ENCODE assay signal across 20 mouse cellular contexts in the genomic region with DNA sequence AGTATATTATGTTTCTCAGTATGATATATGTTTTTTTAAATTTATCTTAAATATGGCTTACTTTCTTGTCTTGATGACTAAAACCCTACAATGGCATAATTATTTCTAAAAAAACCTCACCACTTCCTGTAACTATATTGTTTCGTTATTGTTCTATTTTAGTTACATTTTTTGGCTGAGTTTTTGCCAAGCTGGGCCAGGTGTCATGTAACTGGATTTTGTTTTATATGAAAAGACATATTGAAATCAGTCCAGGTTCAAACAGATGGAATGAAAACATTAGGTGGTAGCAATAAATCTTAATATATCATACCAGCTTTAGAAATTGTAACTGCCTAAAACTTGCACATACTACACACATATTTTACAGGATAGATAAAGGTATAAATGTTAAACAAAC.
DNase-seq lines count a peak whose midpoint lies in the region; ATAC-seq and TF ChIP-seq lines count a peak whose summit lies in the region.
"Had no signal": no experiment of that assay in that cellular context is flagged by ENCODE, and none has a peak within 500 bp of the region (broad histone marks: within the 10 kb centered on the region; RNA-seq: fewer than 3 reads in every experiment).

No protein-coding gene starts in this region.

- no peaks in the 10 kb centered on the region for H3K27me3 ChIP-seq in hindbrain, postnatal 0 days (ENCODE audit: insufficient read depth, low read length)
- no peaks in the 10 kb centered on the region for H3K27me3 ChIP-seq in hindbrain, embryonic 16.5 days (replicated peaks; ENCODE audit: control insufficient read depth, insufficient read depth, low read length)
- H3K27me3 ChIP-seq: heart, embryonic 12.5 days had no signal

- ATAC-seq in hindbrain, postnatal 0 days, result no peak
- ATAC-seq in hindbrain, embryonic 16.5 days, result no peak
- ATAC-seq in erythroblast, adult 5-6 weeks (replicated peaks; ENCODE audit: low FRiP score, poor library complexity, severe bottlenecking), result no peak
- ATAC-seq: inflammation-experienced regulatory T-cells, adult 6 months; intestine, postnatal 0 days had no signal

- H3K9ac ChIP-seq in hindbrain, postnatal 0 days (replicated peaks; ENCODE audit: low read length), result no peak overlapping the region
- H3K9ac ChIP-seq in hindbrain, embryonic 16.5 days (ENCODE audit: low read depth, low read length), result no peak overlapping the region
- H3K9ac ChIP-seq: heart, embryonic 12.5 days; hindbrain, embryonic 14.5 days had no signal

- H3K4me1 ChIP-seq in hindbrain, postnatal 0 days (ENCODE audit: insufficient read depth, low read length), result no peaks in the 10 kb centered on the region
- no peaks in the 10 kb centered on the region for H3K4me1 ChIP-seq in hindbrain, embryonic 16.5 days (ENCODE audit: control insufficient read depth, insufficient read depth, low read depth, low read length)
- H3K4me1 ChIP-seq: embryonic facial prominence, embryonic 10.5 days; heart, embryonic 12.5 days had no signal

- WGBS in hindbrain, postnatal 0 days, result 60% methylated on average over 1 of the region's 1 CpGs
- 73% methylated on average over 1 of the region's 1 CpGs for WGBS in hindbrain, embryonic 16.5 days

- H3K9me3 ChIP-seq in hindbrain, postnatal 0 days (ENCODE audit: low read length), result no peaks in the 10 kb centered on the region
- H3K9me3 ChIP-seq in hindbrain, embryonic 16.5 days (ENCODE audit: control insufficient read depth, low read length), result no peaks in the 10 kb centered on the region
- H3K9me3 ChIP-seq: embryonic facial prominence, embryonic 10.5 days; forebrain, embryonic 10.5 days; heart, embryonic 12.5 days; hindbrain, embryonic 10.5 days had no signal

- no peaks in the 10 kb centered on the region for H3K36me3 ChIP-seq in hindbrain, postnatal 0 days (ENCODE audit: insufficient read depth, low read length)
- H3K36me3 ChIP-seq in hindbrain, embryonic 16.5 days (ENCODE audit: control insufficient read depth, insufficient read depth, low read length), result no peaks in the 10 kb centered on the region
- H3K36me3 ChIP-seq: embryonic facial prominence, embryonic 10.5 days; forebrain, embryonic 10.5 days; heart, embryonic 12.5 days; hindbrain, embryonic 10.5 days had no signal

- TF ChIP-seq CTCF in hindbrain, postnatal 0 days (IDR thresholded peaks at IDR 0.05; ENCODE audit: low read depth), result no peak

- no peak overlapping the region for H3K4me2 ChIP-seq in hindbrain, postnatal 0 days (ENCODE audit: low read depth, low read length)
- H3K4me2 ChIP-seq in hindbrain, embryonic 16.5 days (ENCODE audit: low read length), result no peak overlapping the region
- H3K4me2 ChIP-seq: heart, embryonic 12.5 days; hindbrain, embryonic 14.5 days had no signal

- H3K27ac ChIP-seq in hindbrain, postnatal 0 days, result no peak overlapping the region
- H3K27ac ChIP-seq in hindbrain, embryonic 16.5 days (ENCODE audit: low read depth, low read length), result no peak overlapping the region
- H3K27ac ChIP-seq: embryonic facial prominence, embryonic 10.5 days; forebrain, embryonic 10.5 days; gastrocnemius, adult 2 months; hindbrain, embryonic 10.5 days; hindbrain, embryonic 14.5 days had no signal

- no peak overlapping the region for H3K4me3 ChIP-seq in hindbrain, postnatal 0 days (ENCODE audit: low read length)
- H3K4me3 ChIP-seq in hindbrain, embryonic 16.5 days (ENCODE audit: low read length), result no peak overlapping the region
- H3K4me3 ChIP-seq: embryonic facial prominence, embryonic 10.5 days; erythroblast, embryonic 14.5 days; forebrain, embryonic 10.5 days; gastrocnemius, adult 2 months; heart, embryonic 12.5 days; hindbrain, embryonic 10.5 days had no signal

- peak; percentile 27 for DNase-seq in hindbrain, postnatal 0 days (ENCODE audit: low spot score)
- DNase-seq in cerebellum, adult 11-12 months, result peak; percentile 69
- DNase-seq in cerebellum, adult 9-10 months, result peak; percentile 96
- peak; percentile 60 to 76 for DNase-seq in cerebellum, postnatal 25 days
- no peak for DNase-seq in adipocyte (ENCODE audit: low spot score)
- DNase-seq in T-cell, adult 2 months (ENCODE audit: low spot score), result no peak
- DNase-seq: adrenal gland, postnatal 10 days; gastrocnemius, adult 2 months; gastrocnemius, postnatal 25 days; kidney, adult 8-10 months had no signal

Comparison
In these comparisons a context has a peak if more than half of its experiments do, and no peak if none do; other contexts are left out.
1. DNase-seq: peak in hindbrain, postnatal 0 days (single experiment), cerebellum, adult 11-12 months (single experiment), cerebellum, adult 9-10 months (single experiment) and cerebellum, postnatal 25 days (2 of 2); none in adipocyte (single experiment) and T-cell, adult 2 months (single experiment).